Mouse (Mus musculus): ENCODE data around the gene Nr1d1. TPM values are rescaled to one million over a fixed set of nuclear protein-coding genes. Genes with fewer than 3 reads are reported as not detected.
A peak's percentile ranks its signal among the peaks of the same experiment; 100 is the strongest.

Nr1d1 gene
- polyA plus RNA-seq, 1 experiment from 2014 or later = 6.4 TPM

DNA sequence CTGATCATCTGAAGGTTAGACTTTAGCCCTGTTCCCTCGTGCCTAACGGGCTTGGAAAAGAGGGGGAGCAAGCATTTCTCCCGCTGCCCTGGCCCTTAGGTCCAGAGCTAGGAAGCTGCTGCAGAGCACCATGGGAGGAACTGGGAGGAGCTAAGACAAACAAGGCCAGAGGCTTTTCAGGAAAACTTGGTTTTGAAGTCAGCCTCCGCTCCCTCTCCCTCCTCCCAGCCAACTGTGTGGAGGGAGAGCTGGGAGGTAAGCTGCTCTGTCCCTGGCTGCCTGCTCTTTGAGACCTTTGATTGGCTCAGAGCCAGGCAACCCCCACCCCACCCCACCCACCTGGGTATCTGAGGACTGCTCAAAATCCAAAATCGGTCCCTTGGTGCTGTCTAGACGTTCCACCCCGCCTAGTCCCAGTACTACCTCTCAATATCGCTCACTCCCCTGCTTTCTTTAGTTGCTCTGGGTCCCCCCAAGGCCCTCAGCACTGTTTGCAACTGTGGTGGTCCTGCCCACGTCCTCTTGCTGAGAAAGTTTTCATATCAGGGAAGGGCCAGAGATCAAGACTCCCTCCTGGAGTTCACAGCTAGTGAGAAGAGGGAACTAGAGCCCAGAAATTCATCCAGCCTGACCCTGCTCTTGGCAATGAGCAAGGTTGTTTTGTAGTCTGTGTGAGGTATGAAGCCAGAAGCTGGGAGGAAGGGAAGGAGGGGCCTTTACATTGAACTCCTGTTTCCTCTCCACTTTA lies 1.9 kb upstream of the Nr1d1 start:
- WGBS = 16% methylated on average over 9 of the region's 9 CpGs
- Histone ChIP-seq H3K27me3 (replicated peaks) (no peaks in the 10 kb centered on the region), H3K4me3 (peak overlapping the region; percentile 7), H3K36me3 (no peaks in the 10 kb centered on the region), H3K4me2 (peak overlapping the region; percentile 85), H3K9ac (peak overlapping the region; percentile 59), H3K4me1 (replicated peaks) (peaks cover 63% of the 10 kb centered on the region), H3K27ac (ENCODE audit: poor library complexity, severe bottlenecking) (peak overlapping the region; percentile 97), H3K9me3 (replicated peaks) (no peaks in the 10 kb centered on the region)
- ATAC-seq (ENCODE audit: insufficient number of reproducible peaks, low FRiP score) = no peak

DNA sequence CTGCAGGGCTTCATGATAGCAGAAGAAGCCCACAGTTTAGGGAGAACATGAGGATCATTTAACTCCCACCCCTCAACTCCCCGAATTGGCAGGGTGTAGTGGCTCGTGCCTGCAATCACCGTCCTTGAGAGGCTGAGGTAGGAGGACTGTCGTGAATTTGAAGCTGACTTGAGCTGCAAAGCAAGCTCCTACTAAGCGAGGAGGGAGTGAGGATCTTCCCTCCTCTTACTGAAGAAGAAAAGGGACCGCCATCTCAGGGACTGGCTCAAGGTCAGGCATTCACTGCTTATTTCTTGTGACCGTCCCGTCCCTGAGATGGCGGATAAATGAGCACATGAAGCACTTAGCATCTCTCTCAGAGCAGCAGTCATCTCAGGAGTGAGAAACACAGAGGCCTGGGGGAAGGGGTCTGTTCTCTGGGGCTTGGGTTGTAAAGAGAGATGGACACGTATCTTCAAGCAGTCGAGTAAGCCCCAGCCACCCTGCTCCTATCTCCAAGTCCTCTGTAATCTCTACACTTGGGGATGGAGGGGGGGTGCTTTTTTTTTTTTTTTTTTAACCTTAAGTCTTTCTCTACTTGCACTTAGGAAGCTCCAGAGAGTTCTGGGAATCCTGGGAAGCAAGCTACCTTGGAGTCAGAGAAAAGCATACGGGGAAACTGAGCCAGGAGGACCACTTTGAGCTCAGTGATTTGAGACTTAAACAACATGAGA lies 1.1 kb upstream of the Nr1d1 start:
- peak overlapping the region; percentile 97 for H3K27ac ChIP-seq (ENCODE audit: poor library complexity, severe bottlenecking)
- peak overlapping the region; percentile 59 for H3K9ac ChIP-seq
- H3K4me1 ChIP-seq (replicated peaks) = peaks cover 63% of the 10 kb centered on the region
- ATAC-seq (ENCODE audit: insufficient number of reproducible peaks, low FRiP score) = no peak
- no peaks in the 10 kb centered on the region for H3K9me3 ChIP-seq (replicated peaks)
- H3K4me3 ChIP-seq = peak overlapping the region; percentile 53
- WGBS = 24% methylated on average over 12 of the region's 12 CpGs
- no peaks in the 10 kb centered on the region for H3K27me3 ChIP-seq (replicated peaks)
- H3K4me2 ChIP-seq = peak overlapping the region; percentile 85
- peaks cover 6% of the 10 kb centered on the region for H3K36me3 ChIP-seq

DNA sequence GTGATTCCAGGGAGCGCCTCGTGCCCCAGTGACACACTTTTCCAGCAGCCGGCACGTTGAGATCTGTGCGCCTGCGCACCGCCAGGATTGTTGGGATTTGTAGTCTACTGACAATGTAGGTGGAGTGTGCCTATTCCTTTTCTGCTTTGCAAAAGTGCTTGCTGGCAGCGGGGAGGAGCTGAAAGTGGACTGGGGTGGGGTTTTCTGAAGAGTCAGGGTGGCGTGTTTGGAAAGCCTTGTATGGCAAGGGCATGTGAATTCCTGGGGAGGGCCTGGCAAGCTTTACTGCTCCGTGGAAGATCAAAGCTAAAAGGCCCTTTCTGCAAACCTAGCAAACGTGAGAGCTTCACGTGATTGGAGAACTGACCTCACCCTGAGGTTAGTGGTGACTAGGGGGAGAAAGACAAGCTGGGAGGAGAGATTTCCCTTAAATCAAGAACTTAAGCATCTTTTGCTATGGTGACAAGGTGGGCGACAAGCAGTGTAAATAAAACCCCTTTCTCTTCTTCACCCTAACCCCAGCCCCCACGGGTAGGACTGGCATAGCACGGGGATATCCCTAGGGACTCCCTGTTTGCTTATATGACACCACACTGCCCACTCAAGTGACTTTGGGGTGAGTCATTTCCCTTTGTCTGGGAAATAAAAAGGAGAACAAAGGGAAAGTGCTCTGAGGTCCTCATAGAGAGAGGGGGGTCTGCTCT lies 367 bp upstream of the Nr1d1 start:
- H3K4me3 ChIP-seq = peak overlapping the region; percentile 53
- H3K36me3 ChIP-seq = peaks cover 13% of the 10 kb centered on the region
- no peaks in the 10 kb centered on the region for H3K9me3 ChIP-seq (replicated peaks)
- 2% methylated on average over 15 of the region's 15 CpGs for WGBS
- H3K4me2 ChIP-seq = peak overlapping the region; percentile 85
- ATAC-seq (ENCODE audit: insufficient number of reproducible peaks, low FRiP score) = peak; percentile 65
- H3K9ac ChIP-seq = peak overlapping the region; percentile 59
- no peaks in the 10 kb centered on the region for H3K27me3 ChIP-seq (replicated peaks)
- peak overlapping the region; percentile 97 for H3K27ac ChIP-seq (ENCODE audit: poor library complexity, severe bottlenecking)
- peaks cover 68% of the 10 kb centered on the region for H3K4me1 ChIP-seq (replicated peaks)

DNA sequence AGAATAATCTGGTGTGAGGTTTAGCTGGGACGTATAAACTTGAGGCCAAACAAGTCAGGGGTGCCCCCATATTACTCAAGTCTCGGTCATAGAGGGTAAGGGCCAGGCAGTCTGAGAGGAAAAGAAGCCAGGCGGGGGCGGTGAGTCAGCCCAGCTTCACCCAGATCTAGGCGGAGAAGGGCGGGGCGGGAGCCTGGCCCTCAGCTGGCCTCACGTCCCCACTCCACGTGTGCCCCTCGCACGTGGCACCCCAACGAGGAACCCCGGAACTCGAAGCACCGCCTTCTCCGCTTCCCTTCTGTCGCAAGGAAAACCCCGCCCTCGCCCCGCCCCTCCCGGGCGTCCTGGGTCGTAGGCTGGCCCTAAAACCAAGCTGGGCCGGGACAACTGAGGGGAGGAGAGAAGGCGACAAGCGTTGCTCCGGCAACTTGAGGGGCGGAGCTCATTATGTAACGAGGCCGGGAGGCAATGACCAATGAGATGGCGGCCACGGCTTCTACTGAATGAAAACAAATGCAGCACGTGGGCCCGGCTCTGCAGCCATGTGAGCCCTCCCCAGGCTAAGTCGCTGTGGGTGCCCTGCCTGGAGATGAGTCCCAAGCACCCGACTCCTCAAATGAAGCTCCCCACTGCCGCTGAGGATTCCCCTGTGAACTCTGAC lies 1.4 kb downstream of the Nr1d1 start:
- Histone ChIP-seq H3K9me3 (replicated peaks) (no peaks in the 10 kb centered on the region), H3K4me2 (peak overlapping the region; percentile 85), H3K4me1 (replicated peaks) (peaks cover 85% of the 10 kb centered on the region), H3K27me3 (replicated peaks) (no peaks in the 10 kb centered on the region), H3K36me3 (peaks cover 29% of the 10 kb centered on the region), H3K27ac (ENCODE audit: poor library complexity, severe bottlenecking) (peak overlapping the region; percentile 97), H3K9ac (peak overlapping the region; percentile 66), H3K4me3 (peak overlapping the region; percentile 53)
- under 1% methylated on average over 37 of the region's 37 CpGs for WGBS
- ATAC-seq (ENCODE audit: insufficient number of reproducible peaks, low FRiP score) = peak; percentile 87

- Histone ChIP-seq H3K9me3 (replicated peaks) (no peaks in the 10 kb centered on the region), H3K4me1 (replicated peaks) (peaks cover 91% of the 10 kb centered on the region), H3K4me3 (no peak overlapping the region), H3K27ac (ENCODE audit: poor library complexity, severe bottlenecking) (peak overlapping the region; percentile 97), H3K27me3 (replicated peaks) (no peaks in the 10 kb centered on the region), H3K9ac (peak overlapping the region; percentile 29; the same call in 1 of the 2 replicates), H3K4me2 (peak overlapping the region; percentile 85), H3K36me3 (peaks cover 35% of the 10 kb centered on the region)
- 38% methylated on average over 8 of the region's 8 CpGs for WGBS
- peak; percentile 13; the same call in 1 of the 2 replicates for ATAC-seq (ENCODE audit: insufficient number of reproducible peaks, low FRiP score)
Observed at GRCm38 (mm10) chr11:98772667-98773171, 2.4 kb downstream of the Nr1d1 start.

DNA sequence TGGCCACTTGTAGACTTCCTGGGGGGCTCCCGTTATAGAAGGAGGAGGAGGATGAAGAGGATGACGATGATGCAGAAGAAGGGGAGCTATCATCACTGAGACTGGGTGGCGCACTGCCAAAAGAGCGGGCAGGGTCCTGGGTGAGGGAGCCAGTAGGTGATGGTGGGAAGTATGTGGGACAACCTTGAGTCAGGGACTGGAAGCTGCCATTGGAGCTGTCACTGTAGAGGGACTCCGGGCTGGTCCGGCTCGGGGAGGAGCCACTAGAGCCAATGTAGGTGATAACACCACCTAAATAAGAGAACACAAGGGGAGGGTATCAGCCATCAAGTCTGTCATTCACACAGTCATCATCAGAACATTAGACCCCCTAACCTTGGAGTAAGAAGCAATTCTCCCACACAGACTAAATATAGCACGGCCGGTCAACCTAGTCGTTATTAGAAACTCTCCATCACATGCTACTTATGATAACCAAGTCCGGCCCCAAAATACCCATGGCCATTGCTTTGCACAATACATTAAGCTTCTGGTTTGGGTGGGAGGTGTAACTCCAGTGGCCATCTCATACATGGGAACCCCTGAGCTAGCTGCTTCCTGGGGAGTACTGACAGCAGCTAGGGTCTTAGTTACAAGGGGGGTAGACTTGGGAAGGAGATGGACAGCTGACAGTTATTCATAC lies 3.1 kb downstream of the Nr1d1 start:
- peaks cover 35% of the 10 kb centered on the region for H3K36me3 ChIP-seq
- H3K4me2 ChIP-seq = peak overlapping the region; percentile 85
- peaks cover 91% of the 10 kb centered on the region for H3K4me1 ChIP-seq (replicated peaks)
- WGBS = 63% methylated on average over 11 of the region's 11 CpGs
- peak overlapping the region; percentile 29; the same call in 1 of the 2 replicates for H3K9ac ChIP-seq
- no peak overlapping the region for H3K4me3 ChIP-seq
- no peak for ATAC-seq (ENCODE audit: insufficient number of reproducible peaks, low FRiP score)
- H3K27me3 ChIP-seq (replicated peaks) = no peaks in the 10 kb centered on the region
- no peaks in the 10 kb centered on the region for H3K9me3 ChIP-seq (replicated peaks)
- peak overlapping the region; percentile 97 for H3K27ac ChIP-seq (ENCODE audit: poor library complexity, severe bottlenecking)

GRCm38 (mm10) chr11:98771131-98771530 lies 4.0 kb downstream of the Nr1d1 start:
- 93% methylated on average over 18 of the region's 18 CpGs for WGBS
- peak overlapping the region; percentile 39; the same call in 1 of the 2 replicates for H3K9ac ChIP-seq
- ATAC-seq (ENCODE audit: insufficient number of reproducible peaks, low FRiP score) = no peak

GRCm38 (mm10) chr11:98770096-98770975 lies 4.8 kb downstream of the Nr1d1 start:
- Histone ChIP-seq H3K9ac (peak overlapping the region; percentile 45; the same call in 1 of the 2 replicates), H3K27me3 (replicated peaks) (no peaks in the 10 kb centered on the region), H3K4me1 (replicated peaks) (peaks cover 93% of the 10 kb centered on the region), H3K4me3 (no peak overlapping the region), H3K4me2 (no peak overlapping the region), H3K9me3 (replicated peaks) (no peaks in the 10 kb centered on the region), H3K36me3 (peaks cover 36% of the 10 kb centered on the region), H3K27ac (ENCODE audit: poor library complexity, severe bottlenecking) (peak overlapping the region; percentile 93; the same call in 1 of the 2 replicates)
- no peak for ATAC-seq (ENCODE audit: insufficient number of reproducible peaks, low FRiP score)
- 92% methylated on average over 26 of the region's 26 CpGs for WGBS

More at GRCm38 (mm10) chr11:98771131-98771530, 4.0 kb downstream of the Nr1d1 start:
- 0 out of 2 replicates have a peak overlapping the region, but pooled peaks have one; percentile 85 for H3K4me2 ChIP-seq
- H3K4me3 ChIP-seq = no peak overlapping the region
- H3K36me3 ChIP-seq = peaks cover 35% of the 10 kb centered on the region
- H3K27ac ChIP-seq (ENCODE audit: poor library complexity, severe bottlenecking) = peak overlapping the region; percentile 97
- peaks cover 91% of the 10 kb centered on the region for H3K4me1 ChIP-seq (replicated peaks)
- no peaks in the 10 kb centered on the region for H3K27me3 ChIP-seq (replicated peaks)
- no peaks in the 10 kb centered on the region for H3K9me3 ChIP-seq (replicated peaks)
